Mouse (Mus musculus) embryo, embryonic 11.5 days (tissue): ENCODE measurements at regions not wholly inside any gene's neighbourhood (a gene's known extent, or its start where the extent isn't known, plus 50 kb on each side); places are given as distances from the start of the nearest gene placed in this dataset.

ENCODE experiments used
- DNase-seq: peaks from one replicate; pipeline ENCODE4 v3.0.0-alpha.2; 2012; ENCODE audit warnings: low read depth, low spot score

GRCm38 (mm10) chr2:138820489-138820888 is 564.1 kb downstream of the Btbd3 start:
- no peak for DNase-seq

- no peak for DNase-seq
These were observed 568.5 kb downstream of the Btbd3 start for GRCm38 (mm10) chr2:138824873-138825272.

GRCm38 (mm10) chr2:138827813-138828570 is 571.6 kb downstream of the Btbd3 start:
- DNase-seq, result no peak

- no peak for DNase-seq
These were observed 582.5 kb downstream of the Btbd3 start for GRCm38 (mm10) chr2:138838846-138839245.

GRCm38 (mm10) chr2:138859121-138859520 is 602.8 kb downstream of the Btbd3 start:
- DNase-seq, result no peak

GRCm38 (mm10) chr2:138896563-138896962 is 597.1 kb upstream of the Sptlc3 start:
- no peak for DNase-seq

GRCm38 (mm10) chr2:138897101-138897500 is 596.6 kb upstream of the Sptlc3 start:
- DNase-seq, result no peak

- no peak for DNase-seq
These were observed 556.5 kb upstream of the Sptlc3 start for GRCm38 (mm10) chr2:138937165-138937564.

GRCm38 (mm10) chr2:138939367-138939766 is 554.3 kb upstream of the Sptlc3 start:
- no peak for DNase-seq

GRCm38 (mm10) chr2:138966110-138966790 is 527.5 kb upstream of the Sptlc3 start:
- no peak for DNase-seq

- no peak for DNase-seq
These were observed 519.2 kb upstream of the Sptlc3 start for GRCm38 (mm10) chr2:138974548-138974947.

GRCm38 (mm10) chr2:138990031-138990430 is 503.7 kb upstream of the Sptlc3 start:
- DNase-seq, result no peak

GRCm38 (mm10) chr2:139032105-139032812 is 461.5 kb upstream of the Sptlc3 start:
- DNase-seq, result peak; percentile 3

- no peak for DNase-seq
These were observed 458.9 kb upstream of the Sptlc3 start for GRCm38 (mm10) chr2:139034800-139035199.

GRCm38 (mm10) chr2:139041671-139042273 is 451.9 kb upstream of the Sptlc3 start:
- DNase-seq, result no peak

GRCm38 (mm10) chr2:139044684-139045083 is 449.0 kb upstream of the Sptlc3 start:
- DNase-seq, result no peak

GRCm38 (mm10) chr2:139055249-139055648 is 438.5 kb upstream of the Sptlc3 start:
- DNase-seq, result no peak

- DNase-seq, result no peak
These were observed 424.3 kb upstream of the Sptlc3 start for GRCm38 (mm10) chr2:139069276-139069961.

- DNase-seq, result no peak
These were observed 422.0 kb upstream of the Sptlc3 start for GRCm38 (mm10) chr2:139071690-139072089.

- DNase-seq, result no peak
These were observed 400.1 kb upstream of the Sptlc3 start for GRCm38 (mm10) chr2:139093487-139094066.

- no peak for DNase-seq
These were observed 382.0 kb upstream of the Sptlc3 start for GRCm38 (mm10) chr2:139111669-139112068.
